Mouse (Mus musculus): ENCODE data around the gene Dnmt3a. TPM values are rescaled to one million over a fixed set of nuclear protein-coding genes. Genes with fewer than 3 reads are reported as not detected.

Gene Dnmt3a
- total and polyA plus RNA-seq, 2 experiments from 2014 or later = 31.7 to 76.0 TPM

GRCm38 (mm10) chr12:3890753-3891751, 85.2 kb downstream of the Dnmt3a start:
- Histone ChIP-seq H3K9ac (replicated peaks; ENCODE audit: low read depth, low read length) (peak overlapping the region; percentile 78), H3K36me3 (replicated peaks; ENCODE audit: control insufficient read depth, insufficient read depth, low read length) (peaks cover 18% of the 10 kb centered on the region), H3K4me2 (ENCODE audit: low read depth, low read length) (peak overlapping the region; percentile 98), H3K27me3 (ENCODE audit: control insufficient read depth, insufficient read depth, low read length) (no peaks in the 10 kb centered on the region), H3K27ac (ENCODE audit: low read depth) (peak overlapping the region; percentile 85), H3K4me3 (ENCODE audit: low read depth, low read length) (peak overlapping the region; percentile 68), H3K9me3 (replicated peaks; ENCODE audit: control insufficient read depth, low read length) (no peaks in the 10 kb centered on the region), H3K4me1 (ENCODE audit: control insufficient read depth, insufficient read depth) (peaks cover 53% of the 10 kb centered on the region)
- ATAC-seq (ENCODE audit: insufficient read depth, low read depth) (peak; percentile 43), DNase-seq (ENCODE audit: low spot score) (peak; percentile 64)
- TF ChIP-seq EP300 (IDR thresholded peaks at IDR 0.05; ENCODE audit: low read depth) = no peak
- TF ChIP-seq CTCF (IDR thresholded peaks at IDR 0.05; ENCODE audit: low read depth) = no peak
- WGBS = 6% methylated on average over 39 of the region's 45 CpGs

DNA sequence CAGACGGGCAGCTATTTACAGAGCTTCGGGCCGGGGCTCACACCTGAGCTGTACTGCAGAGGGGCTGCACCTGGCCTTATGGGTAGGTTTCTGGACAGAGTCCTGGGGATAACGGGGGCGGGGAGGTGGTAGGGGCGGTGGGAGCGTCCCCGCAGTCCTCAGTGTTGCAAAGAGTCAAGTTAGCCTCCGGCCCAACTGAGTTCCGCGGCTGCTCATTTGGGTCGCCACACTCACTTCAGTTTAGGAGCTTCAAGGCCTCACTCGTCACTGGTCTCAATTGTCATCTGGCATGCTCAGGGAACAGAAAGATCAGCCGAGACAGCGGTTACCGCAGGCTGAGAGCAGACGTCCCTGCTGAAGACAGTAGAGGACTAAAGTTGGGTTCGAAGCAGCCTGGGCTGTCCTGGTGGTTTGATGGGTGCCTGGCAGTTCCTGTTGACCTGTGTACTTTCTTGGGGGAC, 86.0 kb downstream of the Dnmt3a start:
- Histone ChIP-seq H3K4me3 (ENCODE audit: low read depth, low read length) (peak overlapping the region; percentile 68), H3K4me2 (ENCODE audit: low read depth, low read length) (peak overlapping the region; percentile 98), H3K9ac (replicated peaks; ENCODE audit: low read depth, low read length) (peak overlapping the region; percentile 78), H3K9me3 (replicated peaks; ENCODE audit: control insufficient read depth, low read length) (no peaks in the 10 kb centered on the region), H3K4me1 (ENCODE audit: control insufficient read depth, insufficient read depth) (peaks cover 53% of the 10 kb centered on the region), H3K27me3 (ENCODE audit: control insufficient read depth, insufficient read depth, low read length) (no peaks in the 10 kb centered on the region), H3K27ac (ENCODE audit: low read depth) (peak overlapping the region; percentile 85), H3K36me3 (replicated peaks; ENCODE audit: control insufficient read depth, insufficient read depth, low read length) (peaks cover 26% of the 10 kb centered on the region)
- ATAC-seq (ENCODE audit: insufficient read depth, low read depth) (peak; percentile 9; the same call in 1 of the 2 replicates), DNase-seq (ENCODE audit: low spot score) (no peak)
- TF ChIP-seq CTCF (IDR thresholded peaks at IDR 0.05; ENCODE audit: low read depth) (no peak), EP300 (IDR thresholded peaks at IDR 0.05; ENCODE audit: low read depth) (no peak)
- WGBS = 8% methylated on average over 16 of the region's 18 CpGs

DNA sequence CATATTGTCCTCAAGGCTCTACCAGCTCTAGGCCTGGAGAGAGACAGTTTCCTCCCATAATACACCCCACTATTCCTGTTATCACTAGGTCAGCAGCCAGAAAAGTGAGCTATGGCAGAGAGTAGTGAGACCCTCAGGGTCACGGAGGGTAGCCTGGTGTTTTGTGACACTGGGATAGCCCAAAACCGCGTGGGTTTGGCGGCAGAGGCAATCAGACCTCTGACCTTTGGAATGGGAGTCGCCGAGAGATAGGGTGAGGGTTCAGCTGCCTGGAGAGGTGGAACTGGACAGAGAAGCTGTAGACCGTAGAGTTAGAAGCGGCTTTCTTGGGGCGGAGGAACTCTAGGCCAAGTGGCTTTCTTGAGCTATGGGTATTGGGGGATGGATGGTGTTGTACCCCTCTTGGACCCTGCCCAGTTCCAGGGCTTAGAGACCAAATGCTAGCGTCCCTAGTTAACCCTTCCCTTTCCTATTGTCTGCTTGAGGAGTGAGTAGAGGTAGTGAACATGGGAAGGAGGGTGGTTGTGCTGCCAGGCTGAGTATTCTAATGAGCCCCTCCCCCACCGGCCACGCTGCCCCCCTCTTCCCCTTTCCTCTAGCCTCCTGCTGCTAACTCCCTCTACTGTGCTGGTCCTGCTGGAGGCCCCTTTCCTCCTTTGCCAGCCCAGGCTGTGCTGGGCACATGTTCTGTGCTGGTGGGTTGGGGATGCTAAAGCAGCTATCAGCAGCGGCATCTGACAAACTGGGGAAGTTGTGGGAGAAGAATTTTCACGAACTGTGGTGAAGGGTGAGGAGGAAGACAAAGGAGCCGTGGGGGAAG, 86.6 kb downstream of the Dnmt3a start:
- TF ChIP-seq EP300 (IDR thresholded peaks at IDR 0.05; ENCODE audit: low read depth) (no peak), CTCF (IDR thresholded peaks at IDR 0.05; ENCODE audit: low read depth) (no peak)
- Histone ChIP-seq H3K27me3 (ENCODE audit: control insufficient read depth, insufficient read depth, low read length) (no peaks in the 10 kb centered on the region), H3K4me3 (ENCODE audit: low read depth, low read length) (peak overlapping the region; percentile 68; the same call in 1 of the 2 replicates), H3K9ac (replicated peaks; ENCODE audit: low read depth, low read length) (peak overlapping the region; percentile 78; the same call in 1 of the 2 replicates), H3K4me1 (ENCODE audit: control insufficient read depth, insufficient read depth) (peaks cover 48% of the 10 kb centered on the region), H3K27ac (ENCODE audit: low read depth) (peak overlapping the region; percentile 85; the same call in 1 of the 2 replicates), H3K9me3 (replicated peaks; ENCODE audit: control insufficient read depth, low read length) (no peaks in the 10 kb centered on the region), H3K4me2 (ENCODE audit: low read depth, low read length) (peak overlapping the region; percentile 98), H3K36me3 (replicated peaks; ENCODE audit: control insufficient read depth, insufficient read depth, low read length) (peaks cover 32% of the 10 kb centered on the region)
- ATAC-seq (ENCODE audit: insufficient read depth, low read depth) (no peak), DNase-seq (ENCODE audit: low spot score) (no peak)
- WGBS = 33% methylated on average over 15 of the region's 15 CpGs

DNA sequence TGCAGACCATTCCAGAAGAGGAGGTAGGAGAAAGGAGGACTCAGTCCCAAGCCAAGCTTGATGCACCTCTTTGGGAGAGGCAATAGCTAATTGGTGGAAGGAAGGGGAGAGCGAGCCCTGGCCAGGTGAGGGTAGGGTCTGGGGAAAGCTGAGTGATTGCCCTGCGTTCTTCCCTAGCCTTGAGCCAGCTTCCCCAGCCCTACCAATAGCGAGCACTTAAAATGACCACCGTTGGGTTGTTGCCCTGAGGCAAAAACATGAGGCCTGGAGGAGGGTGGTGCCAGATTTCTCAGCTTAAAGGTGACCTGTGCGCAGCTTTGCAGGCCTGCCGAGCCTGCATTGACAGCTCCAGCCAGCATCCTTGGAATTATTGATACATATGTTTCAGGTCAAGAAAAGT, 87.5 kb downstream of the Dnmt3a start:
- H3K9ac ChIP-seq (replicated peaks; ENCODE audit: low read depth, low read length) = no peak overlapping the region
- peaks cover 40% of the 10 kb centered on the region for H3K36me3 ChIP-seq (replicated peaks; ENCODE audit: control insufficient read depth, insufficient read depth, low read length)
- WGBS = 65% methylated on average over 6 of the region's 6 CpGs
- H3K4me3 ChIP-seq (ENCODE audit: low read depth, low read length) = no peak overlapping the region
- TF ChIP-seq CTCF (IDR thresholded peaks at IDR 0.05; ENCODE audit: low read depth) = no peak
- no peak for TF ChIP-seq EP300 (IDR thresholded peaks at IDR 0.05; ENCODE audit: low read depth)
- H3K27me3 ChIP-seq (ENCODE audit: control insufficient read depth, insufficient read depth, low read length) = no peaks in the 10 kb centered on the region
- no peaks in the 10 kb centered on the region for H3K9me3 ChIP-seq (replicated peaks; ENCODE audit: control insufficient read depth, low read length)
- ATAC-seq (ENCODE audit: insufficient read depth, low read depth) = no peak
- no peak overlapping the region for H3K4me2 ChIP-seq (ENCODE audit: low read depth, low read length)
- DNase-seq (ENCODE audit: low spot score) = no peak
- peaks cover 40% of the 10 kb centered on the region for H3K4me1 ChIP-seq (ENCODE audit: control insufficient read depth, insufficient read depth)
- H3K27ac ChIP-seq (ENCODE audit: low read depth) = no peak overlapping the region

DNA sequence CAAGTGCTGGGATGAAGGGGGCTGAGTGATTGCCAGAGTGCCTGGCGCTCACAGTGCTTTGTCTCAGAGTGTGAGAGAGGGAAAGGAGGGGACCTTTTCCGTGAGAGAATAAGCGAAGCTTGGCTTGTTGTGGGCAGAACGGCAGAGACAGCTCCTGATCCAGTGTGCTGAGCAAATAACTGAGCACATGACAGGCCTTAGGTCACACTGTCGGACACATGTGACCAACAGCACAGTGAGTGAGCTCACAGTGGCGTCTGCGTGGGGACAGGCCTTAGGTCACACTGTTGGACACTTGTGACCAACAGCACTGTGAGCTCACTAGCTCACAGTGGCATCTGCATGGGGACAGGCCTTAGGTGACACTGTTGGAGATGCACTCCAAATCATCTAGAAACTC, 88.7 kb downstream of the Dnmt3a start:
- WGBS = 65% methylated on average over 7 of the region's 7 CpGs
- ATAC-seq (ENCODE audit: insufficient read depth, low read depth) = no peak
- H3K9ac ChIP-seq (replicated peaks; ENCODE audit: low read depth, low read length) = no peak overlapping the region

More for the DNA sequence above, 88.7 kb downstream of the Dnmt3a start:
- H3K36me3 ChIP-seq (replicated peaks; ENCODE audit: control insufficient read depth, insufficient read depth, low read length) = peaks cover 50% of the 10 kb centered on the region
- H3K4me3 ChIP-seq (ENCODE audit: low read depth, low read length) = no peak overlapping the region
- DNase-seq (ENCODE audit: low spot score) = no peak
- H3K4me2 ChIP-seq (ENCODE audit: low read depth, low read length) = no peak overlapping the region
- no peak overlapping the region for H3K27ac ChIP-seq (ENCODE audit: low read depth)
- no peaks in the 10 kb centered on the region for H3K9me3 ChIP-seq (replicated peaks; ENCODE audit: control insufficient read depth, low read length)
- TF ChIP-seq CTCF (IDR thresholded peaks at IDR 0.05; ENCODE audit: low read depth) (no peak), EP300 (IDR thresholded peaks at IDR 0.05; ENCODE audit: low read depth) (no peak)
- H3K4me1 ChIP-seq (ENCODE audit: control insufficient read depth, insufficient read depth) = peaks cover 29% of the 10 kb centered on the region
- no peaks in the 10 kb centered on the region for H3K27me3 ChIP-seq (ENCODE audit: control insufficient read depth, insufficient read depth, low read length)
